Mouse (Mus musculus) midbrain, embryonic 14.5 days (tissue): ENCODE measurements around the gene Gm21992. TPM values are rescaled to one million over a fixed set of nuclear protein-coding genes. Genes with fewer than 3 reads are reported as not detected.

Experiments
- ATAC-seq: fragments of 200-750 bp; cut with Nextera tagmentation; 2 replicates; pipeline ENCODE4 v1.8.0; 2017; ENCODE audit warnings: moderate number of reproducible peaks, moderate library complexity; ENCODE audit not compliant: low FRiP score, low TSS enrichment
- DNase-seq: peaks from one replicate; pipeline ENCODE4 v3.0.0-alpha.2; 2015
- H3K27ac ChIP-seq: fragments of 300-500 bp; sonication (generic); replicated peaks from 2 replicates; pipeline ENCODE4 v1.5.1; 2014; ENCODE audit warnings: mild to moderate bottlenecking, low read depth, low read length, moderate library complexity
- H3K27me3 ChIP-seq: fragments of 300-500 bp; sonication (generic); 2 replicates; pipeline ENCODE4 v1.6.1; 2014; ENCODE audit warnings: low read length, control low read depth, mixed read lengths; ENCODE audit not compliant: control insufficient read depth, insufficient read depth
- H3K36me3 ChIP-seq: fragments of 300-500 bp; sonication (generic); 2 replicates; pipeline ENCODE4 v1.6.1; 2014; ENCODE audit warnings: low read length, control low read depth; ENCODE audit not compliant: control insufficient read depth, insufficient read depth
- H3K4me1 ChIP-seq: fragments of 300-500 bp; sonication (generic); 2 replicates; pipeline ENCODE4 v1.6.1; 2014; ENCODE audit warnings: mild to moderate bottlenecking, antibody characterized with exemption, low read length, control low read depth; ENCODE audit not compliant: control insufficient read depth, insufficient read depth
- H3K4me2 ChIP-seq: fragments of 300-500 bp; sonication (generic); 2 replicates; pipeline ENCODE4 v1.6.1; 2014; ENCODE audit warnings: mild to moderate bottlenecking, low read length, moderate library complexity
- H3K4me3 ChIP-seq: fragments of 300-500 bp; sonication (generic); replicated peaks from 2 replicates; pipeline ENCODE4 v1.5.1; 2014; ENCODE audit warnings: low read depth, low read length
- H3K9ac ChIP-seq: fragments of 300-500 bp; sonication (generic); replicated peaks from 2 replicates; pipeline ENCODE4 v1.6.1; 2014; ENCODE audit warnings: mild to moderate bottlenecking, low read length, moderate library complexity
- H3K9me3 ChIP-seq: fragments of 300-500 bp; sonication (generic); 2 replicates; pipeline ENCODE4 v1.6.1; 2016; ENCODE audit warnings: low read length, control low read depth, mixed read lengths; ENCODE audit not compliant: control insufficient read depth
- WGBS: fragments of 180-500 bp; shearing (Covaris S2); extraction: QIAGEN DNeasy Blood & Tissue Kit; methylation state at CpG from one replicate; pipeline ENCODE4 v1.1.7; 2014; 5-methylcytosine and 5-hydroxymethylcytosine counted together
- polyA plus RNA-seq: library from polyadenylated mRNA; unstranded; fragments of >200 nt; fragmentation: Nextera tagmentation; extraction: Ambion mirVana; gene quantifications from 2 replicates; pipeline ENCODE4 v1.2.1, GENCODE M21; 2014

Gene Gm21992
- polyA plus RNA-seq, 1 experiment from 2014 or later = 12.7 TPM

DNA sequence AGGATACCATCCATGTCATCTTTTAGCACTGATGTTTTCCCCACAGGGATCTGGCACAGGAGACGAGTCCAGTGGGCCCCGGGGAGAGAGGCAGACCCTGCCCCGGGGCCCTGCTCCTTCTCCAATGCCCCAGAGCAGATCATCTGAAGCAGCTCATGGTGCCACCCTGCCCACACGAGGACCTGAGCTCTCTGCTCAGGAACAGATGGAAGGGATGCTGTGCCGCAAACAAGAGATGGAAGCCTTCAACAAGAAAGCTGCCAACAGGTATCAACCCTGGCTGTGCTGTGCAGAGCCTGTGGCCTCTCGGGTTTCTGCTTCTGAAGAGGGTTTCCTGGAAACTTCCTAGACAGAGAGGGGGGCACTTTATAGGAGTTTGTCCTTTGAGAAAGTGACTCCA lies 61.4 kb downstream of the Gm21992 start:
- DNase-seq = no peak
- Histone ChIP-seq H3K4me2 (no peak overlapping the region), H3K36me3 (peaks cover 76% of the 10 kb centered on the region), H3K4me3 (no peak overlapping the region), H3K9me3 (no peaks in the 10 kb centered on the region), H3K27me3 (no peaks in the 10 kb centered on the region), H3K27ac (no peak overlapping the region), H3K4me1 (no peaks in the 10 kb centered on the region), H3K9ac (no peak overlapping the region)
- no peak for ATAC-seq
- 92% methylated on average over 6 of the region's 6 CpGs for WGBS

DNA sequence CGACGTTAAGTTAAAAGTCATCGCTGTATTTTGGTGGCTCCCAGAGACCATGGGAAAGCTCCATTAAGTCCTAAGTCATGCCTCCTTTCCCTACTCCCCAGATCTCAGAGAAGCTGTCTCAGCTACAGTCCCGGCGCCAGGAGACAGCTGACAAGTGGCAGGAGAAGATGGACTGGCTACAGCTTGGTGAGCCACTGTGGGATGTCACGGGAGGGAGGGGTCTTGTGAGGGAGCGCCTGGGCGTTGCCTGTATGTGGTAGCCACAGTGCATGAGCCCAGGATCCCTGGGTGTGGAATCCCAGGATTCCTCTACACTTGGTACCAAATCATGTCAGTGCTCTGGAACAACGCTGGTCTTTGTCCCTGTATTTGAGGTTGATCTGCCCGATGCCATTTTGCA lies 62.9 kb downstream of the Gm21992 start:
- DNase-seq (no peak), ATAC-seq (no peak)
- no peaks in the 10 kb centered on the region for H3K27me3 ChIP-seq
- H3K9me3 ChIP-seq = no peaks in the 10 kb centered on the region
- no peak overlapping the region for H3K4me2 ChIP-seq
- H3K36me3 ChIP-seq = peaks cover 90% of the 10 kb centered on the region
- H3K9ac ChIP-seq = no peak overlapping the region
- H3K27ac ChIP-seq = no peak overlapping the region
- WGBS = 90% methylated on average over 10 of the region's 10 CpGs
- no peaks in the 10 kb centered on the region for H3K4me1 ChIP-seq
- H3K4me3 ChIP-seq = no peak overlapping the region

DNA sequence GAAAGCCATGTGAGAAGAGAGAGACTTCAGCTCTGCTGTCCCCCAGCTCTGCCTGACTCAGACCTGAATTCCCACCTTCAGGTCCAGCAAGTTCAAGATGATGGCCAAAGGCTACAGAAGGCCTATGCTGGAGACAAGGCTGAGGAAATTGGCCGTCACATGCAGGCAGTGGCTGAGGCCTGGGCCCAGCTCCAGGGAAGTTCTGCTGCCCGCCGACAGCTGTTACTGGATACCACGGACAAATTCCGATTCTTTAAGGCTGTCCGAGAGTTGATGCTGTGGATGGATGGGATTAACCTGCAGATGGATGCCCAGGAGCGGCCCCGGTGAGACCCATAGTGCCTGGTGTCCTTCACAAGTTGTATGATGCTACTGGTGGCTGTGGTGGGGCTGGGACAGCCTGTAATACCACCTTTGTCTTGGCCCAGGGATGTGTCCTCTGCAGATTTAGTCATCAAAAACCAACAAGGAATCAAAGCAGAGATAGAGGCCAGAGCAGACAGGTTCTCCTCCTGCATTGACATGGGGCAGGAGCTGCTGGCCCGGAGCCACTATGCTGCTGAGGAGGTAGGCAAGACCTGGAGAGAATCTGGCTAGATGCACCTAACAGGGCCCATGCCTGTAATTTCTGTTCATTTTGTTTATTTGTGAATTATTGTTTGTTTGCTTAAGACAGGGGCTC lies 63.6 kb downstream of the Gm21992 start:
- no peak overlapping the region for H3K27ac ChIP-seq
- H3K9me3 ChIP-seq = no peaks in the 10 kb centered on the region
- H3K27me3 ChIP-seq = no peaks in the 10 kb centered on the region
- no peak overlapping the region for H3K4me3 ChIP-seq
- no peak overlapping the region for H3K4me2 ChIP-seq
- peaks cover 95% of the 10 kb centered on the region for H3K36me3 ChIP-seq
- H3K4me1 ChIP-seq = no peaks in the 10 kb centered on the region
- DNase-seq (no peak), ATAC-seq (no peak)
- H3K9ac ChIP-seq = no peak overlapping the region
- 90% methylated on average over 9 of the region's 9 CpGs for WGBS

DNA sequence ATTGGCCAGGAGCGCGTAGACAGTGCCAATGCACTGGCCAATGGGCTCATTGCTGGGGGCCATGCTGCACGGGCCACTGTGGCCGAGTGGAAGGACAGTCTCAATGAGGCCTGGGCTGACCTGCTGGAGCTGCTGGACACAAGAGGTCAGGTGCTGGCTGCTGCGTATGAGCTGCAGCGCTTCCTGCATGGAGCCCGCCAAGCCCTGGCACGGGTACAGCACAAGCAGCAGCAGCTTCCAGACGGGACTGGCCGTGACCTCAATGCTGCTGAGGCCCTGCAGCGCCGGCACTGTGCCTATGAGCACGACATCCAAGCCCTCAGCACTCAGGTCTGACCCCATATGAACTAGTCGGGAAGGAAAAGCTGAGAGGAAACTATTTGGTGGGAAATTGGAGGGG lies 64.8 kb downstream of the Gm21992 start:
- Histone ChIP-seq H3K27ac (no peak overlapping the region), H3K36me3 (peaks cover 95% of the 10 kb centered on the region), H3K4me3 (no peak overlapping the region), H3K9me3 (no peaks in the 10 kb centered on the region), H3K27me3 (no peaks in the 10 kb centered on the region), H3K4me2 (no peak overlapping the region), H3K9ac (no peak overlapping the region), H3K4me1 (no peaks in the 10 kb centered on the region)
- ATAC-seq = no peak
- DNase-seq = no peak
- WGBS = 85% methylated on average over 14 of the region's 14 CpGs

DNA sequence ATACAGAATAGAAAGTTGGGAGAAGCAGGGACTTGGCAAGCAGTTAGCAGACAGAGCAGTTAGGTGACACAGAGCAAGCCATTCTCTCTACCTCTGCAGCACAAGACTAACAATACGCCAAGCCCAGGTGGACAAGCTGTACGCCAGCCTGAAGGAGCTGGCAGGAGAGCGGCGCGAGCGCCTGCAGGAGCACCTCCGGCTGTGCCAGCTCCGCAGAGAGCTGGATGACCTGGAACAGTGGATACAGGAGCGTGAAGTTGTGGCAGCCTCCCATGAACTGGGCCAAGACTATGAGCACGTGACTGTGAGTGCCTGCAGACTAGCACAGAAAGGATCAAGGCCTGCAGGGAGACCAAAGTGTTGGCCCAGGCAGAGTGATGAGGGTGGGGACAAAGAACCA lies 65.7 kb downstream of the Gm21992 start:
- WGBS = 95% methylated on average over 10 of the region's 10 CpGs
- no peaks in the 10 kb centered on the region for H3K4me1 ChIP-seq
- H3K4me2 ChIP-seq = no peak overlapping the region
- no peaks in the 10 kb centered on the region for H3K27me3 ChIP-seq
- no peak overlapping the region for H3K27ac ChIP-seq
- no peak for ATAC-seq
- H3K9ac ChIP-seq = no peak overlapping the region
- H3K36me3 ChIP-seq = peaks cover 95% of the 10 kb centered on the region
- H3K9me3 ChIP-seq = no peaks in the 10 kb centered on the region
- DNase-seq = no peak
- no peak overlapping the region for H3K4me3 ChIP-seq

DNA sequence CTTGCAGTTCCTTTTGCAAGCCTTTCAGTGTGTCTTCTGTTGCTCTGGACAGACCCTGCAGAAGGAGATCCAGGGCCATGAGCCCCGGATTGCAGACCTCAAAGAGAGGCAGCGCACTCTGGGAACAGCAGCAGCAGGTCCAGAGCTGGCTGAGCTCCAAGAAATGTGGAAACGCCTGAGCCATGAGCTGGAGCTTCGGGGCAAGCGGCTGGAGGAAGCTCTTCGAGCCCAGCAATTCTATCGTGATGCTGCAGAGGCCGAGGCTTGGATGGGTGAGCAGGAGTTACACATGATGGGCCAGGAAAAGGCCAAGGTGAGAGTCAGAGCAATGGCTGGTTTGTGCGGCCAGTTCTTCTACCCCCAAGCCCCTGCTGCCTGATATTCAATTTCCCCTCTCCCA lies 66.4 kb downstream of the Gm21992 start:
- 78% methylated on average over 9 of the region's 9 CpGs for WGBS
- H3K9ac ChIP-seq = peak overlapping the region; percentile 10; the same call in 1 of the 2 replicates
- H3K4me3 ChIP-seq = no peak overlapping the region
- no peak overlapping the region for H3K27ac ChIP-seq
- H3K4me2 ChIP-seq = no peak overlapping the region
- H3K9me3 ChIP-seq = no peaks in the 10 kb centered on the region
- no peaks in the 10 kb centered on the region for H3K4me1 ChIP-seq
- DNase-seq (peak; percentile 55), ATAC-seq (no peak)
- H3K27me3 ChIP-seq = no peaks in the 10 kb centered on the region
- H3K36me3 ChIP-seq = peaks cover 95% of the 10 kb centered on the region

DNA sequence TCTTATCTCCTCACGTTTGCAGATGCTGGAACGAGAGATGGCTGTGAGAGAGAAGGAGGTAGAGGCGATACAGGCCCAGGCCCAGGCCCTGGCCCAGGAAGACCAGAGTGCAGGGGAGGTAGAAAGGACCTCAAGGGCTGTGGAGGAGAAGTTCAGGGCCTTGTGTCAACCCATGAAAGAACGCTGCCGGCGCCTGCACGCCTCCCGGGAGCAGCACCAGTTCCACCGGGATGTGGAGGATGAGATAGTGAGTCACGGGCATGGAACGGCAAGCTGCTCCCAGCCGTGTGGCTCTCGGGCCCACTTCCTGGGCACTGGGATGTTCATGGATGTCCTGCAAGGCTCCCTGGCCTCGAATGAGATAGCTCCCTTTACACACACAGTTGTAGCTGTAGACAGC lies 67.4 kb downstream of the Gm21992 start:
- no peak for ATAC-seq
- H3K27ac ChIP-seq = no peak overlapping the region
- no peaks in the 10 kb centered on the region for H3K27me3 ChIP-seq
- DNase-seq = no peak
- peaks cover 95% of the 10 kb centered on the region for H3K36me3 ChIP-seq
- no peaks in the 10 kb centered on the region for H3K9me3 ChIP-seq
- 84% methylated on average over 14 of the region's 14 CpGs for WGBS
- no peaks in the 10 kb centered on the region for H3K4me1 ChIP-seq
- no peak overlapping the region for H3K4me2 ChIP-seq
- no peak overlapping the region for H3K9ac ChIP-seq
- no peak overlapping the region for H3K4me3 ChIP-seq

DNA sequence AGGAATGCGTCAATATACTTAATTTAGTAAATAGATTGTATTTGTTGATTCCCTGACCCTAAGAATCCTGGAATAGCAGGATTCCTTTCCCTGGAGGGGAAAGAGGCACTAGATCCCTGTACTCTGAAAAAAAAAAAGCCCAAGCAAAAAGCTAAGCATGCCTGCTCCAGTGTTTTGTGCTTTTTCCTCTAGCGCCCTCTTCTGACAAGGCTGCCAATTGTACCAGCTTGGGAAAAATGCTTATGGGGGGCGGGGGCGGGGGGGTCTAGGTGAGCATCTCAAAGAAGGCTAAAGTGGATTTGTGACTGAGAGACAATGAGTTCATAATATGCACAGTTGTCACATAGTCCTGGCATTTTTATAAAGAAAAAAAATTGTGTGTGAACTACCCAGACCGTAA lies 67.9 kb downstream of the Gm21992 start:
- H3K9me3 ChIP-seq = no peaks in the 10 kb centered on the region
- WGBS = 43% methylated on average over 5 of the region's 5 CpGs
- no peak overlapping the region for H3K4me3 ChIP-seq
- H3K27me3 ChIP-seq = no peaks in the 10 kb centered on the region
- H3K4me1 ChIP-seq = no peaks in the 10 kb centered on the region
- H3K36me3 ChIP-seq = peaks cover 94% of the 10 kb centered on the region
- DNase-seq (peak; percentile 73), ATAC-seq (no peak)
- no peak overlapping the region for H3K27ac ChIP-seq
- H3K9ac ChIP-seq = no peak overlapping the region
- H3K4me2 ChIP-seq = no peak overlapping the region

DNA sequence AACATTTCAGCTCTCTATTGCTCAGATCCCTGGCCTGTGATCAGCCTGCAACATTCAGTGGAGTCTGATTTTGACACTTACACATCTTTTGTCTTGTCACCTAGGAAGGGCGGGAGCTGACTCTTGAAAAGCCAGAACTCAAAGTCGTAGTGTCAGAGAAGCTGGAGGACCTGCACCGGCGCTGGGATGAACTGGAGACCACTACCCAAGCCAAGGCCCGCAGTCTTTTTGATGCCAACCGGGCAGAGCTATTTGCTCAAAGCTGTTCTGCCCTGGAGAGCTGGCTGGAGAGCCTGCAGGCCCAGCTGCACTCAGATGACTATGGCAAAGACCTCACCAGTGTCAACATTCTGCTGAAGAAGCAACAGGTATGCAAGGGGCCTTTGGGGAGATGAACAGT lies 69.2 kb downstream of the Gm21992 start:
- no peak overlapping the region for H3K9ac ChIP-seq
- no peak overlapping the region for H3K4me2 ChIP-seq
- DNase-seq (no peak), ATAC-seq (no peak)
- H3K4me3 ChIP-seq = no peak overlapping the region
- H3K9me3 ChIP-seq = no peaks in the 10 kb centered on the region
- no peaks in the 10 kb centered on the region for H3K4me1 ChIP-seq
- 93% methylated on average over 6 of the region's 6 CpGs for WGBS
- no peaks in the 10 kb centered on the region for H3K27me3 ChIP-seq
- H3K36me3 ChIP-seq = peaks cover 96% of the 10 kb centered on the region
- H3K27ac ChIP-seq = no peak overlapping the region
